Mouse (Mus musculus): ENCODE measurements around the gene Plscr3.

The Plscr3 gene

GRCm38 (mm10) chr11:69864138-69864860 lies 18.1 kb downstream of the Plscr3 start:
- no peak for DNase-seq (ENCODE audit: low read depth, low spot score)

GRCm38 (mm10) chr11:69865561-69865960 lies 19.4 kb downstream of the Plscr3 start:
- DNase-seq (ENCODE audit: low read depth, low spot score), result no peak

- DNase-seq (ENCODE audit: low read depth, low spot score), result no peak
Observed at GRCm38 (mm10) chr11:69867335-69867734, 21.2 kb downstream of the Plscr3 start.

GRCm38 (mm10) chr11:69870289-69871069 lies 24.3 kb downstream of the Plscr3 start:
- DNase-seq (ENCODE audit: low read depth, low spot score), result no peak

- no peak for DNase-seq (ENCODE audit: low read depth, low spot score)
Observed at GRCm38 (mm10) chr11:69871822-69872221, 25.6 kb downstream of the Plscr3 start.

- no peak for DNase-seq (ENCODE audit: low read depth, low spot score)
Observed at GRCm38 (mm10) chr11:69872451-69872850, 26.3 kb downstream of the Plscr3 start.

- DNase-seq (ENCODE audit: low read depth, low spot score), result no peak
Observed at GRCm38 (mm10) chr11:69876186-69876585, 30.0 kb downstream of the Plscr3 start.

- no peak for DNase-seq (ENCODE audit: low read depth, low spot score)
Observed at GRCm38 (mm10) chr11:69876867-69877266, 30.7 kb downstream of the Plscr3 start.

- no peak for DNase-seq (ENCODE audit: low read depth, low spot score)
Observed at GRCm38 (mm10) chr11:69877878-69878277, 31.7 kb downstream of the Plscr3 start, which contains the start of gene Tmem95. Gene Tmem95, minus strand, starts transcription at chr11:69878018.

GRCm38 (mm10) chr11:69878399-69878798 lies 32.2 kb downstream of the Plscr3 start:
- no peak for DNase-seq (ENCODE audit: low read depth, low spot score)

GRCm38 (mm10) chr11:69878952-69879351 lies 32.8 kb downstream of the Plscr3 start:
- no peak for DNase-seq (ENCODE audit: low read depth, low spot score)

GRCm38 (mm10) chr11:69879711-69880110 lies 33.5 kb downstream of the Plscr3 start:
- no peak for DNase-seq (ENCODE audit: low read depth, low spot score)

- no peak for DNase-seq (ENCODE audit: low read depth, low spot score)
Observed at GRCm38 (mm10) chr11:69880506-69880852, 34.3 kb downstream of the Plscr3 start.

GRCm38 (mm10) chr11:69880853-69881603 lies 34.9 kb downstream of the Plscr3 start, which contains the start of gene Kctd11:
Gene Kctd11, minus strand, starts transcription at chr11:69881406.
- DNase-seq (ENCODE audit: low read depth, low spot score), result no peak

- DNase-seq (ENCODE audit: low read depth, low spot score), result no peak
Observed at GRCm38 (mm10) chr11:69881787-69882670, 35.9 kb downstream of the Plscr3 start.

GRCm38 (mm10) chr11:69883066-69883465 lies 36.9 kb downstream of the Plscr3 start:
- DNase-seq (ENCODE audit: low read depth, low spot score), result no peak

GRCm38 (mm10) chr11:69883527-69884151 lies 37.5 kb downstream of the Plscr3 start:
- DNase-seq (ENCODE audit: low read depth, low spot score), result no peak

GRCm38 (mm10) chr11:69884240-69884639 lies 38.1 kb downstream of the Plscr3 start:
- DNase-seq (ENCODE audit: low read depth, low spot score), result no peak

GRCm38 (mm10) chr11:69884663-69885062 lies 38.5 kb downstream of the Plscr3 start:
- DNase-seq (ENCODE audit: low read depth, low spot score), result no peak

GRCm38 (mm10) chr11:69886907-69887635 lies 40.9 kb downstream of the Plscr3 start:
- no peak for DNase-seq (ENCODE audit: low read depth, low spot score)

Measured in brain, embryonic 18.5 days (tissue).